Mouse (Mus musculus) adrenal gland, adult 8-10 months (tissue): ENCODE results near the gene Pkig. TPM values are rescaled to one million over a fixed set of nuclear protein-coding genes. Genes with fewer than 3 reads are reported as not detected.

Source experiments
- DNase-seq: peaks from one replicate; pipeline ENCODE4 v3.0.0; 2022
- total RNA-seq, 4 experiments: library from RNA; stranded (reverse); gene quantifications; 2 replicates each; pipeline ENCODE4 v1.2.4; 2022

Pkig gene
- total RNA-seq, 4 experiments from 2014 or later: 37.6 to 60.4 (median 57.4) TPM

GRCm38 (mm10) chr2:163712473-163712872 lies 54.3 kb downstream of the Pkig start:
- DNase-seq: no peak

GRCm38 (mm10) chr2:163712874-163713273 lies 54.7 kb downstream of the Pkig start:
- no peak for DNase-seq

GRCm38 (mm10) chr2:163713340-163713739 lies 55.2 kb downstream of the Pkig start:
- DNase-seq: no peak

GRCm38 (mm10) chr2:163716448-163716847 lies 58.3 kb downstream of the Pkig start:
- DNase-seq: no peak

- no peak for DNase-seq
These were observed 58.7 kb downstream of the Pkig start for GRCm38 (mm10) chr2:163716853-163717252.

GRCm38 (mm10) chr2:163718526-163718925 lies 60.3 kb downstream of the Pkig start:
- DNase-seq: no peak

GRCm38 (mm10) chr2:163718951-163719603 lies 60.9 kb downstream of the Pkig start:
- peak; percentile 57 for DNase-seq

GRCm38 (mm10) chr2:163719616-163720015 lies 61.4 kb downstream of the Pkig start:
- no peak for DNase-seq

- DNase-seq: peak; percentile 70
These were observed 64.4 kb downstream of the Pkig start for GRCm38 (mm10) chr2:163722550-163722949.

GRCm38 (mm10) chr2:163726766-163727393 lies 68.7 kb downstream of the Pkig start:
- DNase-seq: peak; percentile 34

GRCm38 (mm10) chr2:163728300-163728699 lies 70.1 kb downstream of the Pkig start:
- DNase-seq: no peak

GRCm38 (mm10) chr2:163732021-163732420 lies 73.8 kb downstream of the Pkig start:
- no peak for DNase-seq

GRCm38 (mm10) chr2:163735163-163735562 lies 77.0 kb downstream of the Pkig start:
- DNase-seq: no peak

GRCm38 (mm10) chr2:163735980-163736379 lies 77.8 kb downstream of the Pkig start:
- no peak for DNase-seq

- DNase-seq: no peak
These were observed 84.5 kb downstream of the Pkig start for GRCm38 (mm10) chr2:163742656-163743055.

- DNase-seq: no peak
These were observed 85.2 kb downstream of the Pkig start for GRCm38 (mm10) chr2:163743357-163743756.

- DNase-seq: no peak
These were observed 86.8 kb downstream of the Pkig start for GRCm38 (mm10) chr2:163744801-163745570.

GRCm38 (mm10) chr2:163749647-163750611 lies 91.7 kb downstream of the Pkig start, which contains the start of gene Ada:
Ada (minus strand) TSS chr2:163750239.
- no peak for DNase-seq

GRCm38 (mm10) chr2:163754228-163754627 lies 96.0 kb downstream of the Pkig start:
- DNase-seq: no peak

GRCm38 (mm10) chr2:163756723-163757122 lies 98.5 kb downstream of the Pkig start:
- no peak for DNase-seq

GRCm38 (mm10) chr2:163758146-163758545 lies 100.0 kb downstream of the Pkig start:
- no peak for DNase-seq

- DNase-seq: no peak
These were observed 102.4 kb downstream of the Pkig start for GRCm38 (mm10) chr2:163760589-163760988.
